Mouse (Mus musculus) 416B (cell line): ENCODE results near the gene Olfr1347.
"Not testable (repeated sequence)": the region's sequence is repeated elsewhere in the genome, so short reads cannot be mapped to it uniquely, and the experiment has no call there.

Experiments used
- DNase-seq: peaks from one replicate; pipeline ENCODE4 v3.0.0; 2011; ENCODE audit warnings: low read depth

The Olfr1347 gene

DNA sequence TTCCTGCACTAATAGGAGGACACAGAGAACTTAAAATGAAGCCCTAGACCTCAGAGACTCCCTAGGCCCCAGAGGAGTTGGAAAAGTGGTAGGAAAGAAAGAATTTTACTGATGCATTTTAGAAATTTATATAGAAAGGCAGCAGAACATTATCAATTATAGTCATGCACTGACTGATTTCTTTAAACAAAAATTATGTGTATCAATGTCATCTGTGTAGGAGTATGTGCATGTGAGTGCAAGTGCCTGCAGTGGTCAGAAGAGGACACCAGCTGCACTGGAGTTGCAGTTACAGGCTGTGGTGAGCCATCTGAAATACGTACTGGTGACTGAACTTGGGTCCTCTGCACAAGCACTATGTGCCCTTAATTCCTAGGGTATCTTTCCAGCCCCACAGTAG is at the start of gene Olfr1347:
TSS of gene Olfr1347 (minus strand) at position 101 of the 400 bp plus-strand sequence.
- DNase-seq: no peak

DNA sequence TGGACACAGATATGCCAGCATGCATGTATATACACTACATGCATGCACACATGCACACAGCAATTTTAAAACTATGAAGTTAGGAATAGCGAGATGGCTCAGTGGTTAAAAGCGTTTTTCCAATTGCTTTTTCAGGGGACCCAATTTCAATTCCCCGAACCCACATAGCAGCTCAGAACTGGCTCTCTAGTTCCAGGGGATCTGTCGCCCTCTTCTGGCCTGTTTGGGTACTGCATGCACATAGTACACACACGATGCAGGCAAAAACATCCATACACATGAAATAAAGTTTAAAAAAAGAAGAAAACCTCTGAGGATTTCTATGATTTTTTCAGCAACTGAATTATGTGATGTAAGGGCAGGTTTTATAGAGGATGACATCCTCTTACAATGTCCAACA is 26.6 kb upstream of the Olfr1347 start:
- peak; percentile 11 for DNase-seq

- peak; percentile 4 for DNase-seq
Observed at GRCm38 (mm10) chr7:6525001-6525400, 25.4 kb upstream of the Olfr1347 start.

GRCm38 (mm10) chr7:6522850-6523249 is 23.3 kb upstream of the Olfr1347 start, which contains the start of gene Olfr1349:
Gene Olfr1349, minus strand, starts transcription at chr7:6522950.
- DNase-seq: no peak

DNA sequence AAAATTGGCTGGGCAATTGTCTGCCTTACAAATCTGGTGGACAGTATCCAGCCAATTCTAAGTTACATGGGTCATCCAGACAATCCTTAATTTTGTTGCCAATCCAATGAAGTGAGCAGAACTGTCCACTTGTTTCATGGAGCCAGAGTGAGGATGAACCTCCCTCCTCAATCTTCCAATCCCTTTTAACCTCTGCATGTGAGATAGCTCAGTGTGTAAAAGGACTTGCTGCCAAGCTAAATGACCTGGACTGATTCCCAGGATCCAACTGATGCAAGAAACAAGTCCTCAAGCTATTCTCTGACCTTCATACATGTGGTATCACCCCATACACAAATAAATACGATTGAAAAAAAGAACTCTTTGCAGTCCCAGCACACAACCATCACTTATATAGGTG is 22.1 kb upstream of the Olfr1347 start:
- DNase-seq: no peak

- no peak for DNase-seq
Observed at GRCm38 (mm10) chr7:6508648-6509047, 9.1 kb upstream of the Olfr1347 start, which contains the start of gene Olfr1348. Gene Olfr1348, minus strand, starts transcription at chr7:6508748.

- no peak for DNase-seq
Observed at GRCm38 (mm10) chr7:6486841-6487240, 12.7 kb downstream of the Olfr1347 start, which contains the start of gene Olfr5. Gene Olfr5, minus strand, starts transcription at chr7:6486941.

DNA sequence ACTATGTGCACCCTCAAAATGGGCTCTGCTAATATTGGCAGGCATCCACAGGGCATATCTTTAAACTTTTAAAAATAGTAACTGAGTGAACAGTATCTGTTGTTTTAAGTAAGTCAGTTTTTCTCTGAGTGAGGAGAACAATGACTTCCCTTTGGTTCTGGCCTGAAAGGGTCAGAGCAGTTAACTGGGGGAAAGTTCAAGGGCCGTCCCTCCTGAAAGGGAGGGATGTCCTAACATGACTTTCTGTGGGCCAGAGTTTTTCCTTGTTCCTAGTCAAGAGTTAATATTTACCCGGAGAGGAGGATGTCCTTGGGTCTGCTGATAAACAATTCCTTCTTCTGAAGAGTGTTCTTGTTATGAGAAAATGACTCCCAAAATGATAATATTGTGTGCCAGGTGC is 21.9 kb downstream of the Olfr1347 start:
- not testable (repeated sequence) for DNase-seq

DNA sequence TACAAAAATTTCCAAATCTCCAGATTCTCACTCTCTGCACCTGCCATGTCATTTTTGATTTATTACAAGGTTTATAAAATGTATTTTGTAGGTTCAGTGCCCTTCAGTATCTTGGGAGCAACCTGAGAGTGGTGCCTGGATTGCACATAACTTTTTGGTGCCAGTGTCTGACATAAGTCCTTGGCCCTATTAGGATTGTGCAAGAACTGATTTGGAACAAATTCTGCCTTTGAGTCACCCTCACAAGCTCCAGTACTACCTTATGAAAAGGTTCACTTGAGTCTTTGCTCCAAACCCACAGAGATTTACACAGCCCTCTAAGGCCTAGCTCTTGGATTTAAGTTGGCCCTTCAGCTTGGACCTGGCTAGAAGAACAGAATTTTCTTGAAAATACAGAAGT is 32.6 kb downstream of the Olfr1347 start, which contains the start of gene Olfr1346:
TSS of gene Olfr1346 (plus strand) at position 151 of the 400 bp plus-strand sequence.
- no peak for DNase-seq

GRCm38 (mm10) chr7:6456399-6456798 is 43.2 kb downstream of the Olfr1347 start:
- peak; percentile 19 for DNase-seq

DNA sequence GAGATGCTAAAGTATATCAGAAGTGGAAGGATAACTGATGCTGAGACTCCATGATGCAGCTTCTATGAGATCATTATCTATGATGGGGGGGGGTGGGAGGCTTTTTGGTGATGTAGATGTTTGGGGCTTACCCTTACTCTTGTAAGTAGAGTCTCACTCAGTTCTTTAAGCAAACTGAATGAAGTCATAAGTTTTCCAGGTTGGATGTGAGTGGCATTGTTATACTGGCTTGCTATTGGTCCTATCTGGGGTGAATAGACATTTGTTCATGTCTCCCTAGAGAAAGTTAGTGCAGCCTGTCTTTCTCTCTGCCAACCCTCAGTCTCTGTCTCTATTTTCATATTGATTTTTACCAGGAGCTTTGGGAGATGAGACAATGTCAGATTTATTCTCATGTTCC is 43.7 kb downstream of the Olfr1347 start, which contains the start of gene Olfr1336:
TSS of gene Olfr1336 (plus strand) at position 301 of the 400 bp plus-strand sequence.
- no peak for DNase-seq

- peak; percentile 55 for DNase-seq
Observed at GRCm38 (mm10) chr7:6447771-6448170, 51.8 kb downstream of the Olfr1347 start.

GRCm38 (mm10) chr7:6441173-6441572 is 58.4 kb downstream of the Olfr1347 start:
- no peak for DNase-seq

- DNase-seq: no peak
Observed at GRCm38 (mm10) chr7:6438388-6438787, 61.2 kb downstream of the Olfr1347 start, which contains the start of gene Olfr1344. Gene Olfr1344, plus strand, starts transcription at chr7:6438688.
